Mouse (Mus musculus) erythroblast, embryonic 14.5 days (primary cell): Measurements from ENCODE around the gene Cdc42bpa.

Source experiments
- GATA1 ChIP-seq: IDR thresholded peaks from 2 replicates; pipeline ENCODE4 v1.6.1; 2012; ENCODE audit warnings: low read length, inconsistent platforms, mixed read lengths
- TAL1 ChIP-seq: IDR thresholded peaks from 3 replicates; pipeline ENCODE4 v1.6.1; 2012; ENCODE audit warnings: low read length, inconsistent platforms, mixed read lengths

- TF ChIP-seq GATA1, result no peak
- TF ChIP-seq TAL1, result no peak
Observed at GRCm38 (mm10) chr1:180175167-180175566, 214.9 kb downstream of the Cdc42bpa start.
